28 mouse cellular contexts compared by ENCODE assay signal in the genomic region with DNA sequence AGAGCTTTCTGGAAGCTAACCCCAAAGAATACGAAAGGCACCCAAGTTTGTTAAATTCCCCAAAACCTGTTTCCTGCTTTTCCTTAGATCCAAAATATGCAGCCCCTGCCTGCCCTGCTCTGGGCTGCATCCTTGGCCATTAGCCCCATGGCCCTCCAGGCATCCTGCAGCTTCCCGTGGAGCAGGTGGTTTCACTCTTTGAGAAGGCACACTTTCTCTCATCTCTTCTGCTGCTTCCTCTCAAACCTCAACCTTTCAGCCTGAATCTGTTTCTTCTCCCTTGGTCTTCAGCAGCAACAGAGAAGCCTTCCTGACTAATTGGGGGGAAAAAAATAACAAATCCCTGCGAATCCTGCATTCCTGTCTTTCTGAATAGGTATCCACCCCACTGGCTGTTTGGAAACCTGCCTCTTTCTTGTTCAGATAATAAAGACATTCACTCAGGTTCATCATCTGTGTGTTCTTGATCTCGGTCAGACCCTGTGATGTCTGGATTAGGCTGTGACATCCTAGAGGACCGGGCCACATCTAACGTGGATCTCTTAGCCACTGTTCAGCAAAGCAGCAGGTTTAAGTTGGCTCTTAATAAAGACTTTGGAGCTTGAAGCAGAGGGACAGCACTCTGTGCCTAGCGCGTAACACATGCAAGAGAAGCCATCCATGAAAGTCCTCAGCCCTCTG. TPM values are rescaled to one million over a fixed set of nuclear protein-coding genes. Genes with fewer than 3 reads are reported as not detected.
DNase-seq lines count a peak whose midpoint lies in the region; ATAC-seq and TF ChIP-seq lines count a peak whose summit lies in the region.
"Had no signal": no experiment of that assay in that cellular context is flagged by ENCODE, and none has a peak within 500 bp of the region (broad histone marks: within the 10 kb centered on the region; RNA-seq: fewer than 3 reads in every experiment).

No protein-coding gene starts in this region.

- H3K27ac ChIP-seq in hindbrain, embryonic 14.5 days = no peak overlapping the region
- H3K27ac ChIP-seq in hindbrain, embryonic 12.5 days = no peak overlapping the region
- H3K27ac ChIP-seq in midbrain, postnatal 0 days (ENCODE audit: low read depth, low read length) = no peak overlapping the region
- H3K27ac ChIP-seq in midbrain, embryonic 10.5 days (replicated peaks) = no peak overlapping the region
- H3K27ac ChIP-seq in neural tube, embryonic 15.5 days (replicated peaks) = no peak overlapping the region
- H3K27ac ChIP-seq: forebrain, embryonic 15.5 days; limb, embryonic 12.5 days; liver, embryonic 15.5 days; stomach, embryonic 15.5 days had no signal

- no peak for ATAC-seq in hindbrain, embryonic 14.5 days (ENCODE audit: low FRiP score)
- ATAC-seq in hindbrain, embryonic 12.5 days (ENCODE audit: low FRiP score) = no peak
- ATAC-seq in midbrain, postnatal 0 days (ENCODE audit: low FRiP score) = no peak
- no peak for ATAC-seq in neural tube, embryonic 15.5 days (ENCODE audit: low FRiP score)
- ATAC-seq: forebrain, embryonic 15.5 days; intestine, postnatal 0 days; Patski had no signal

- DNase-seq in cerebellum, postnatal 14 days = peak; percentile 19 to 38
- DNase-seq in cerebellum, adult 11 months = no peak
- DNase-seq in hindbrain, embryonic 14.5 days (ENCODE audit: low spot score) = no peak
- DNase-seq in midbrain, postnatal 0 days (ENCODE audit: low spot score) = no peak
- DNase-seq in midbrain, embryonic 10.5 days (ENCODE audit: low spot score) = no peak
- DNase-seq in embryo, embryonic 11 days = no peak
- DNase-seq: adrenal gland, postnatal 10 days; cerebellum, adult 11-12 months; cerebellum, adult 9-11 months; heart, postnatal 14 days; kidney, postnatal 14 days; layer of hippocampus, adult 9-11 months; lung, embryonic 14.5 days; lung, postnatal 14 days; retina, postnatal 1 day; right cerebral cortex, postnatal 25 days had no signal

- no peak overlapping the region for H3K4me3 ChIP-seq in hindbrain, embryonic 14.5 days (replicated peaks; ENCODE audit: low read length)
- no peak overlapping the region for H3K4me3 ChIP-seq in hindbrain, embryonic 12.5 days
- no peak overlapping the region for H3K4me3 ChIP-seq in midbrain, postnatal 0 days (ENCODE audit: low read depth, low read length)
- no peak overlapping the region for H3K4me3 ChIP-seq in midbrain, embryonic 10.5 days
- peak overlapping the region; percentile 71; the same call in 1 of the 2 replicates for H3K4me3 ChIP-seq in neural tube, embryonic 15.5 days (replicated peaks)
- H3K4me3 ChIP-seq: forebrain, embryonic 15.5 days; limb, embryonic 12.5 days; liver, embryonic 15.5 days; stomach, embryonic 15.5 days had no signal

- no peak overlapping the region for H3K9ac ChIP-seq in hindbrain, embryonic 14.5 days
- H3K9ac ChIP-seq in hindbrain, embryonic 12.5 days = no peak overlapping the region
- no peak overlapping the region; the same call in 1 of the 2 replicates for H3K9ac ChIP-seq in midbrain, postnatal 0 days (replicated peaks; ENCODE audit: low read length, poor library complexity, severe bottlenecking)
- no peak overlapping the region for H3K9ac ChIP-seq in neural tube, embryonic 15.5 days (replicated peaks)
- H3K9ac ChIP-seq: forebrain, embryonic 15.5 days; limb, embryonic 12.5 days; liver, embryonic 15.5 days; lung, embryonic 14.5 days; stomach, embryonic 15.5 days had no signal

- H3K4me2 ChIP-seq in hindbrain, embryonic 14.5 days (replicated peaks) = peak overlapping the region; percentile 73
- no peak overlapping the region for H3K4me2 ChIP-seq in hindbrain, embryonic 12.5 days (replicated peaks)
- H3K4me2 ChIP-seq in midbrain, postnatal 0 days (ENCODE audit: low read depth, low read length, poor library complexity, severe bottlenecking) = peak overlapping the region; percentile 89
- peak overlapping the region; percentile 76 for H3K4me2 ChIP-seq in neural tube, embryonic 15.5 days
- H3K4me2 ChIP-seq: limb, embryonic 12.5 days; liver, embryonic 15.5 days; lung, embryonic 14.5 days; stomach, embryonic 15.5 days had no signal

- peaks cover 35% of the 10 kb centered on the region for H3K4me1 ChIP-seq in hindbrain, embryonic 14.5 days (replicated peaks; ENCODE audit: control insufficient read depth, insufficient read depth, low read length)
- H3K4me1 ChIP-seq in hindbrain, embryonic 12.5 days = peaks cover 4% of the 10 kb centered on the region; the same call in 1 of the 2 replicates
- H3K4me1 ChIP-seq in midbrain, postnatal 0 days (ENCODE audit: insufficient read depth, low read length) = peaks cover 9% of the 10 kb centered on the region; the same call in 1 of the 2 replicates
- peaks cover 2% of the 10 kb centered on the region for H3K4me1 ChIP-seq in midbrain, embryonic 10.5 days
- peaks cover 40% of the 10 kb centered on the region for H3K4me1 ChIP-seq in neural tube, embryonic 15.5 days
- H3K4me1 ChIP-seq: limb, embryonic 12.5 days; liver, embryonic 15.5 days; stomach, embryonic 15.5 days had no signal

- no peaks in the 10 kb centered on the region for H3K36me3 ChIP-seq in hindbrain, embryonic 14.5 days (replicated peaks; ENCODE audit: control insufficient read depth, insufficient read depth)
- no peaks in the 10 kb centered on the region for H3K36me3 ChIP-seq in hindbrain, embryonic 12.5 days
- no peaks in the 10 kb centered on the region for H3K36me3 ChIP-seq in midbrain, postnatal 0 days (ENCODE audit: insufficient read depth, low read length)
- H3K36me3 ChIP-seq in midbrain, embryonic 10.5 days = no peaks in the 10 kb centered on the region
- no peaks in the 10 kb centered on the region for H3K36me3 ChIP-seq in neural tube, embryonic 15.5 days
- H3K36me3 ChIP-seq: forebrain, embryonic 15.5 days; limb, embryonic 12.5 days; liver, embryonic 15.5 days; stomach, embryonic 15.5 days had no signal

- no peaks in the 10 kb centered on the region for H3K27me3 ChIP-seq in hindbrain, embryonic 14.5 days (ENCODE audit: control insufficient read depth, insufficient read depth, low read length)
- H3K27me3 ChIP-seq in hindbrain, embryonic 12.5 days = peaks cover 15% of the 10 kb centered on the region
- H3K27me3 ChIP-seq in midbrain, postnatal 0 days (ENCODE audit: insufficient read depth, low read length) = no peaks in the 10 kb centered on the region
- peaks cover 17% of the 10 kb centered on the region for H3K27me3 ChIP-seq in midbrain, embryonic 10.5 days (ENCODE audit: low read depth, poor library complexity, severe bottlenecking)
- H3K27me3 ChIP-seq in neural tube, embryonic 15.5 days (replicated peaks) = no peaks in the 10 kb centered on the region
- H3K27me3 ChIP-seq: forebrain, embryonic 15.5 days had no signal

- WGBS in hindbrain, embryonic 14.5 days = 74% methylated on average over 8 of the region's 8 CpGs
- 87% methylated on average over 8 of the region's 8 CpGs for WGBS in hindbrain, embryonic 12.5 days
- 54% methylated on average over 8 of the region's 8 CpGs for WGBS in midbrain, postnatal 0 days
- 73% methylated on average over 8 of the region's 8 CpGs for WGBS in midbrain, embryonic 10.5 days
- WGBS in neural tube, embryonic 15.5 days = 85% methylated on average over 8 of the region's 8 CpGs

- no peaks in the 10 kb centered on the region for H3K9me3 ChIP-seq in hindbrain, embryonic 14.5 days (ENCODE audit: control insufficient read depth, low read length)
- no peaks in the 10 kb centered on the region for H3K9me3 ChIP-seq in hindbrain, embryonic 12.5 days (replicated peaks)
- H3K9me3 ChIP-seq in midbrain, postnatal 0 days (ENCODE audit: low read length) = no peaks in the 10 kb centered on the region
- no peaks in the 10 kb centered on the region for H3K9me3 ChIP-seq in midbrain, embryonic 10.5 days (replicated peaks)
- H3K9me3 ChIP-seq in neural tube, embryonic 15.5 days (replicated peaks) = no peaks in the 10 kb centered on the region
- H3K9me3 ChIP-seq: forebrain, embryonic 15.5 days; limb, embryonic 12.5 days; liver, embryonic 15.5 days; stomach, embryonic 15.5 days had no signal

- no peak for TF ChIP-seq CTCF in midbrain, postnatal 0 days (IDR thresholded peaks at IDR 0.05)

RNA-seq across cellular contexts. Expression of gene March4, which starts 6.1 kb away (rescaled TPM):
- polyA plus RNA-seq in hindbrain, embryonic 14.5 days (2014; fragmentation: Nextera tagmentation; extraction: Ambion mirVana) = 10.2 and 11.1 TPM in 2 replicates
- polyA plus RNA-seq in hindbrain, embryonic 12.5 days (2016; fragmentation: Nextera tagmentation; extraction: Ambion mirVana) = 2.9 and 4.3 TPM in 2 replicates
- total RNA-seq in midbrain, postnatal 0 days (2014; rRNA removed) = 35.0 and 36.4 TPM in 2 replicates
- polyA plus RNA-seq in midbrain, postnatal 0 days (2015; fragmentation: Nextera tagmentation; extraction: Ambion mirVana) = 6.3 and 8.0 TPM in 2 replicates
- 0.22 and 0.55 TPM in 2 replicates for polyA plus RNA-seq in midbrain, embryonic 10.5 days (2016; fragmentation: Nextera tagmentation; extraction: Ambion mirVana)
- 8.5 and 9.6 TPM in 2 replicates for polyA plus RNA-seq in neural tube, embryonic 15.5 days (2015; fragmentation: Nextera tagmentation; extraction: Ambion mirVana)
- total RNA-seq: liver, adult 2 months; MEL had no signal
- polyA plus RNA-seq: embryonic facial prominence, embryonic 11.5 days; kidney, embryonic 14.5 days; limb, embryonic 12.5 days; liver, adult 2 months; liver, embryonic 15.5 days; lung, embryonic 14.5 days had no signal

RNA-seq across cellular contexts. Expression of gene Smarcal1, which starts 52.4 kb away (rescaled TPM):
- polyA plus RNA-seq in hindbrain, embryonic 14.5 days (2014; fragmentation: Nextera tagmentation; extraction: Ambion mirVana) = 27.2 and 35.2 TPM in 2 replicates
- polyA plus RNA-seq in hindbrain, embryonic 12.5 days (2016; fragmentation: Nextera tagmentation; extraction: Ambion mirVana) = 31.2 and 34.5 TPM in 2 replicates
- total RNA-seq in midbrain, postnatal 0 days (2014; rRNA removed) = 42.5 and 49.5 TPM in 2 replicates
- 21.6 and 21.8 TPM in 2 replicates for polyA plus RNA-seq in midbrain, postnatal 0 days (2015; fragmentation: Nextera tagmentation; extraction: Ambion mirVana)
- polyA plus RNA-seq in midbrain, embryonic 10.5 days (2016; fragmentation: Nextera tagmentation; extraction: Ambion mirVana) = 28.5 and 32.8 TPM in 2 replicates
- polyA plus RNA-seq in neural tube, embryonic 15.5 days (2015; fragmentation: Nextera tagmentation; extraction: Ambion mirVana) = 23.9 and 24.5 TPM in 2 replicates

Comparison
In these comparisons a context has a peak if more than half of its experiments do, and no peak if none do; other contexts are left out.
1. DNase-seq: peak in cerebellum, postnatal 14 days (2 of 2); none in cerebellum, adult 11 months (single experiment), hindbrain, embryonic 14.5 days (single experiment), midbrain, postnatal 0 days (single experiment), midbrain, embryonic 10.5 days (single experiment) and embryo, embryonic 11 days (single experiment).